Mouse (Mus musculus): ENCODE data around the gene Ikzf3. TPM values are rescaled to one million over a fixed set of nuclear protein-coding genes. Genes with fewer than 3 reads are reported as not detected.

Gene Ikzf3
- polyA plus RNA-seq, 1 experiment, result not detected

GRCm38 (mm10) chr11:98582030-98582388 lies 36.2 kb upstream of the Ikzf3 start:
- Histone ChIP-seq H3K27me3 (ENCODE audit: control insufficient read depth, insufficient read depth, insufficient read length) (no peaks in the 10 kb centered on the region), H3K4me3 (no peak overlapping the region), H3ac (ENCODE audit: control insufficient read depth, insufficient read length) (no peak overlapping the region), H3K79me2 (ENCODE audit: control insufficient read depth, insufficient read depth) (peaks cover 20% of the 10 kb centered on the region), H3K36me3 (ENCODE audit: control insufficient read depth, insufficient read depth) (peaks cover 7% of the 10 kb centered on the region), H3K4me2 (ENCODE audit: low read depth) (no peak overlapping the region)
- no peak for TF ChIP-seq USF1 (IDR thresholded peaks at IDR 0.05; ENCODE audit: low read depth)
- no peak for TF ChIP-seq MYOG (IDR thresholded peaks at IDR 0.05; ENCODE audit: control insufficient read depth in 1 of 3, insufficient read depth in 1 of 3, insufficient read length in 2 of 3, low read depth in 2 of 3)
- no peak for TF ChIP-seq MAX (IDR thresholded peaks at IDR 0.05; ENCODE audit: low read depth)
- no peak for TF ChIP-seq POLR2AphosphoS2 (IDR thresholded peaks at IDR 0.05; ENCODE audit: insufficient read length, low read depth)
- no peak for TF ChIP-seq TCF12 (IDR thresholded peaks at IDR 0.05; ENCODE audit: insufficient read depth, poor library complexity, severe bottlenecking)
- TF ChIP-seq POLR2A (IDR thresholded peaks at IDR 0.05; ENCODE audit: insufficient read length, low read depth), result no peak
- no peak for TF ChIP-seq TCF3 (IDR thresholded peaks at IDR 0.05; ENCODE audit: insufficient read length, low read depth)
- no peak for TF ChIP-seq CEBPB (IDR thresholded peaks at IDR 0.05; ENCODE audit: insufficient read depth, poor library complexity, severe bottlenecking)
- no peak for TF ChIP-seq SRF (IDR thresholded peaks at IDR 0.05; ENCODE audit: control insufficient read depth, insufficient read length, low read depth)
- no peak for TF ChIP-seq REST (IDR thresholded peaks at IDR 0.05; ENCODE audit: insufficient read depth, insufficient read length)
- TF ChIP-seq E2F4 (IDR thresholded peaks at IDR 0.05; ENCODE audit: insufficient read depth), result no peak
- no peak for TF ChIP-seq MYOD1 (IDR thresholded peaks at IDR 0.05; ENCODE audit: control insufficient read depth in 1 of 3, insufficient read length in 2 of 3, low read depth in 2 of 3)

- H3K79me2 ChIP-seq (ENCODE audit: control insufficient read depth, insufficient read depth), result peaks cover 16% of the 10 kb centered on the region
- TF ChIP-seq POLR2A (IDR thresholded peaks at IDR 0.05; ENCODE audit: insufficient read length, low read depth) (no peak), E2F4 (IDR thresholded peaks at IDR 0.05; ENCODE audit: insufficient read depth) (no peak)
- H3K27me3 ChIP-seq (ENCODE audit: control insufficient read depth, insufficient read depth, insufficient read length), result no peaks in the 10 kb centered on the region
- H3K4me3 ChIP-seq, result no peak overlapping the region
- peaks cover 7% of the 10 kb centered on the region for H3K36me3 ChIP-seq (ENCODE audit: control insufficient read depth, insufficient read depth)
- H3ac ChIP-seq (ENCODE audit: control insufficient read depth, insufficient read length), result no peak overlapping the region
- no peak overlapping the region for H3K4me2 ChIP-seq (ENCODE audit: low read depth)
Measured at GRCm38 (mm10) chr11:98581286-98582029, 35.6 kb upstream of the Ikzf3 start.

GRCm38 (mm10) chr11:98580301-98581121 lies 34.7 kb upstream of the Ikzf3 start:
- Histone ChIP-seq H3K27me3 (ENCODE audit: control insufficient read depth, insufficient read depth, insufficient read length) (no peaks in the 10 kb centered on the region), H3K4me2 (ENCODE audit: low read depth) (no peak overlapping the region), H3K79me2 (ENCODE audit: control insufficient read depth, insufficient read depth) (peaks cover 8% of the 10 kb centered on the region), H3K4me3 (no peak overlapping the region), H3ac (ENCODE audit: control insufficient read depth, insufficient read length) (no peak overlapping the region), H3K36me3 (ENCODE audit: control insufficient read depth, insufficient read depth) (peaks cover 7% of the 10 kb centered on the region)
- TF ChIP-seq REST (IDR thresholded peaks at IDR 0.05; ENCODE audit: insufficient read depth, insufficient read length), result no peak
- no peak for TF ChIP-seq SRF (IDR thresholded peaks at IDR 0.05; ENCODE audit: control insufficient read depth, insufficient read length, low read depth)
- no peak for TF ChIP-seq TCF3 (IDR thresholded peaks at IDR 0.05; ENCODE audit: insufficient read length, low read depth)
- no peak for TF ChIP-seq POLR2AphosphoS2 (IDR thresholded peaks at IDR 0.05; ENCODE audit: insufficient read length, low read depth)
- no peak for TF ChIP-seq MAX (IDR thresholded peaks at IDR 0.05; ENCODE audit: low read depth)
- no peak for TF ChIP-seq MYOD1 (IDR thresholded peaks at IDR 0.05; ENCODE audit: control insufficient read depth in 1 of 3, insufficient read length in 2 of 3, low read depth in 2 of 3)
- no peak for TF ChIP-seq POLR2A (IDR thresholded peaks at IDR 0.05; ENCODE audit: insufficient read length, low read depth)
- TF ChIP-seq TCF12 (IDR thresholded peaks at IDR 0.05; ENCODE audit: insufficient read depth, poor library complexity, severe bottlenecking), result no peak
- TF ChIP-seq CEBPB (IDR thresholded peaks at IDR 0.05; ENCODE audit: insufficient read depth, poor library complexity, severe bottlenecking), result no peak
- no peak for TF ChIP-seq MYOG (IDR thresholded peaks at IDR 0.05; ENCODE audit: control insufficient read depth in 1 of 3, insufficient read depth in 1 of 3, insufficient read length in 2 of 3, low read depth in 2 of 3)
- no peak for TF ChIP-seq E2F4 (IDR thresholded peaks at IDR 0.05; ENCODE audit: insufficient read depth)
- TF ChIP-seq USF1 (IDR thresholded peaks at IDR 0.05; ENCODE audit: low read depth), result no peak

- no peak for TF ChIP-seq REST (IDR thresholded peaks at IDR 0.05; ENCODE audit: insufficient read depth, insufficient read length)
- TF ChIP-seq MAX (IDR thresholded peaks at IDR 0.05; ENCODE audit: low read depth), result no peak
- H3K4me3 ChIP-seq, result no peak overlapping the region
- H3K4me2 ChIP-seq (ENCODE audit: low read depth), result no peak overlapping the region
- peaks cover under 1% of the 10 kb centered on the region for H3K36me3 ChIP-seq (ENCODE audit: control insufficient read depth, insufficient read depth)
- peaks cover 10% of the 10 kb centered on the region for H3K27me3 ChIP-seq (ENCODE audit: control insufficient read depth, insufficient read depth, insufficient read length)
- H3K79me2 ChIP-seq (ENCODE audit: control insufficient read depth, insufficient read depth), result no peaks in the 10 kb centered on the region
- no peak overlapping the region for H3ac ChIP-seq (ENCODE audit: control insufficient read depth, insufficient read length)
Measured at GRCm38 (mm10) chr11:98577776-98578175, 31.9 kb upstream of the Ikzf3 start.

- Histone ChIP-seq H3ac (ENCODE audit: control insufficient read depth, insufficient read length) (no peak overlapping the region), H3K36me3 (ENCODE audit: control insufficient read depth, insufficient read depth) (no peaks in the 10 kb centered on the region), H3K79me2 (ENCODE audit: control insufficient read depth, insufficient read depth) (no peaks in the 10 kb centered on the region), H3K4me2 (ENCODE audit: low read depth) (no peak overlapping the region), H3K4me3 (no peak overlapping the region), H3K27me3 (ENCODE audit: control insufficient read depth, insufficient read depth, insufficient read length) (peaks cover 54% of the 10 kb centered on the region)
- TF ChIP-seq POLR2A (IDR thresholded peaks at IDR 0.05; ENCODE audit: insufficient read length, low read depth) (no peak), REST (IDR thresholded peaks at IDR 0.05; ENCODE audit: insufficient read depth, insufficient read length) (no peak), E2F4 (IDR thresholded peaks at IDR 0.05; ENCODE audit: insufficient read depth) (no peak), TCF3 (IDR thresholded peaks at IDR 0.05; ENCODE audit: insufficient read length, low read depth) (no peak), USF1 (IDR thresholded peaks at IDR 0.05; ENCODE audit: low read depth) (no peak), MYOD1 (IDR thresholded peaks at IDR 0.05; ENCODE audit: control insufficient read depth in 1 of 3, insufficient read length in 2 of 3, low read depth in 2 of 3) (no peak), MAX (IDR thresholded peaks at IDR 0.05; ENCODE audit: low read depth) (no peak)
Measured at GRCm38 (mm10) chr11:98569461-98569860, 23.6 kb upstream of the Ikzf3 start.
